In genomic region chr13:57007236-57007635, GRCm38 (mm10) we compare ENCODE assay signal across 2 mouse cellular contexts.
A peak's percentile ranks its signal among the peaks of the same experiment; 100 is the strongest.
DNase-seq lines count a peak whose midpoint lies in the region.
"Not testable (repeated sequence)": the region's sequence is repeated elsewhere in the genome, so short reads cannot be mapped to it uniquely, and the experiment has no call there.

No protein-coding gene starts in this region.

- H3K4me1 ChIP-seq in heart, embryonic 10.5 days = not testable (repeated sequence)

- not testable (repeated sequence) for H3K36me3 ChIP-seq in heart, embryonic 10.5 days

- DNase-seq in heart, adult 11 months = peak; percentile 53
- peak; percentile 53 for DNase-seq in heart, embryonic 10.5 days (ENCODE audit: low spot score)

- H3K27me3 ChIP-seq in heart, embryonic 10.5 days (ENCODE audit: insufficient read depth, poor library complexity, severe bottlenecking) = not testable (repeated sequence)

- not testable (repeated sequence) for H3K4me3 ChIP-seq in heart, embryonic 10.5 days

- H3K27ac ChIP-seq in heart, embryonic 10.5 days = not testable (repeated sequence)

- H3K9me3 ChIP-seq in heart, embryonic 10.5 days = not testable (repeated sequence)

- 88% methylated on average over 8 of the region's 8 CpGs for WGBS in heart, embryonic 10.5 days
